In the genomic region with DNA sequence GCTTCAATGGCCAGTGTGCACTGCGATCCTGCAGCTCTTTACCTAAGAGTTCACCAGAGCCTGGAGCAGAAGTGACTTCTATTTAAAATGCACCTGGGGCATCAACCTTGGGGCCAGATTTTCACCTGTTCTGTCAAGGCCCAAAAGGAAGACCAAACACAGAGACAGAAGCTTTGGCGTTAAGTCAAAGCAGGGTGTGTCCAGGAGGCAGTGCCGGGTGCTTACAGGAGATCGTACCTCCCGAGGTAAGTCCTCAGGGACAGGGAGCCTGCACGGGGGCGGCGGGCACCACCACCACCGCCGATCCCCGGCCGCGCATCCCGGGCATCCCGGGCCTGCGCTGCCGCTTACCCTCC, we compare ENCODE assay signal across 8 mouse cellular contexts. TPM values are rescaled to one million over a fixed set of nuclear protein-coding genes. Genes with fewer than 3 reads are reported as not detected.
DNase-seq lines count a peak whose midpoint lies in the region; ATAC-seq and TF ChIP-seq lines count a peak whose summit lies in the region.

No protein-coding gene starts in this region.

- ATAC-seq in cerebellum, adult (ENCODE audit: insufficient number of reproducible peaks, low FRiP score, low TSS enrichment), result peak; percentile 42
- no peak for ATAC-seq in megakaryocyte, adult 5-6 weeks (ENCODE audit: poor library complexity, severe bottlenecking)
- ATAC-seq in intestine, postnatal 0 days, result peak; percentile 16; the same call in 1 of the 2 replicates
- ATAC-seq in neural tube, embryonic 14.5 days (ENCODE audit: low read depth), result peak; percentile 62; the same call in 1 of the 2 replicates

- H3K27me3 ChIP-seq in megakaryocyte, embryonic 14.5 days (replicated peaks), result peaks cover 4% of the 10 kb centered on the region
- H3K27me3 ChIP-seq in intestine, postnatal 0 days (replicated peaks; ENCODE audit: control insufficient read depth, insufficient read depth, low read length), result no peaks in the 10 kb centered on the region
- 0 out of 2 replicates have a peak, but pooled peaks cover 3% of the 10 kb centered on the region for H3K27me3 ChIP-seq in neural tube, embryonic 14.5 days (ENCODE audit: control insufficient read depth, insufficient read depth, low read length)

- H3K9me3 ChIP-seq in megakaryocyte, embryonic 14.5 days, result no peaks in the 10 kb centered on the region
- H3K9me3 ChIP-seq in intestine, postnatal 0 days (ENCODE audit: control insufficient read depth), result no peaks in the 10 kb centered on the region
- H3K9me3 ChIP-seq in neural tube, embryonic 14.5 days (ENCODE audit: control insufficient read depth, low read length), result no peaks in the 10 kb centered on the region

- H3K36me3 ChIP-seq in megakaryocyte, embryonic 14.5 days (replicated peaks; ENCODE audit: low read length), result peaks cover 20% of the 10 kb centered on the region
- H3K36me3 ChIP-seq in intestine, postnatal 0 days (ENCODE audit: control insufficient read depth, insufficient read depth), result no peaks in the 10 kb centered on the region
- H3K36me3 ChIP-seq in neural tube, embryonic 14.5 days (ENCODE audit: control insufficient read depth, insufficient read depth, low read length), result no peaks in the 10 kb centered on the region

- H3K4me1 ChIP-seq in megakaryocyte, embryonic 14.5 days, result peaks cover 49% of the 10 kb centered on the region
- 0 out of 2 replicates have a peak, but pooled peaks cover 20% of the 10 kb centered on the region for H3K4me1 ChIP-seq in intestine, postnatal 0 days (replicated peaks; ENCODE audit: control insufficient read depth, insufficient read depth, low read length)
- peaks cover 19% of the 10 kb centered on the region; the same call in 1 of the 2 replicates for H3K4me1 ChIP-seq in neural tube, embryonic 14.5 days (ENCODE audit: control insufficient read depth, insufficient read depth, low read length)

- WGBS in intestine, postnatal 0 days, result under 1% methylated on average over 17 of the region's 17 CpGs
- WGBS in neural tube, embryonic 14.5 days, result 1% methylated on average over 17 of the region's 17 CpGs

- H3K27ac ChIP-seq in intestine, postnatal 0 days (ENCODE audit: low read depth, low read length), result peak overlapping the region; percentile 90
- peak overlapping the region; percentile 95 for H3K27ac ChIP-seq in neural tube, embryonic 14.5 days (ENCODE audit: low read depth, low read length)

- peak overlapping the region; percentile 76 for H3K4me2 ChIP-seq in intestine, postnatal 0 days (replicated peaks; ENCODE audit: low read depth)
- peak overlapping the region; percentile 76 for H3K4me2 ChIP-seq in neural tube, embryonic 14.5 days (ENCODE audit: low read depth, low read length)

- DNase-seq in cerebellum, adult 11 months, result no peak
- no peak for DNase-seq in urinary bladder, postnatal 25 days (ENCODE audit: low spot score)
- no peak for DNase-seq in ovary, postnatal 14 days (ENCODE audit: low spot score)

- H3K4me3 ChIP-seq in megakaryocyte, embryonic 14.5 days (replicated peaks), result peak overlapping the region; percentile 97
- peak overlapping the region; percentile 82 for H3K4me3 ChIP-seq in intestine, postnatal 0 days (ENCODE audit: low read depth, low read length)
- H3K4me3 ChIP-seq in neural tube, embryonic 14.5 days (ENCODE audit: low read depth, low read length), result peak overlapping the region; percentile 81

- peak overlapping the region; percentile 90 for H3K9ac ChIP-seq in intestine, postnatal 0 days (ENCODE audit: low read depth, low read length)
- peak overlapping the region; percentile 84 for H3K9ac ChIP-seq in neural tube, embryonic 14.5 days (replicated peaks; ENCODE audit: low read depth, low read length)

- no peak for TF ChIP-seq CTCF in intestine, postnatal 0 days (IDR thresholded peaks at IDR 0.05; ENCODE audit: low read depth)

RNA-seq across cellular contexts. Expression of a gene that starts 0.5 kb away (rescaled TPM):
- 2.3 and 27.8 TPM in 2 replicates for polyA plus RNA-seq in megakaryocyte, embryonic 14.5 days (2012; ENCODE audit: insufficient read depth, low replicate concordance)
- 36.1 and 50.7 TPM in 2 replicates for total RNA-seq in megakaryocyte, adult 5-6 weeks (2015)
- 41.5 and 43.3 TPM in 2 replicates for total RNA-seq in megakaryocyte, adult 5-6 weeks (2017)
- 99.6 and 108 TPM in 2 replicates for polyA plus RNA-seq in intestine, postnatal 0 days (2015; fragmentation: Nextera tagmentation; extraction: Ambion mirVana)
- polyA plus RNA-seq in neural tube, embryonic 14.5 days (2014; fragmentation: Nextera tagmentation; extraction: Ambion mirVana), result 97.9 and 115 TPM in 2 replicates

RNA-seq across cellular contexts. Expression of a gene that starts 47.2 kb away (rescaled TPM):
- 131 and 222 TPM in 2 replicates for polyA plus RNA-seq in megakaryocyte, embryonic 14.5 days (2012; ENCODE audit: insufficient read depth, low replicate concordance)
- total RNA-seq in megakaryocyte, adult 5-6 weeks (2015), result 111 and 137 TPM in 2 replicates
- 111 and 121 TPM in 2 replicates for total RNA-seq in megakaryocyte, adult 5-6 weeks (2017)
- polyA plus RNA-seq in intestine, postnatal 0 days (2015; fragmentation: Nextera tagmentation; extraction: Ambion mirVana), result 63.0 and 71.8 TPM in 2 replicates
- 2.5 and 3.2 TPM in 2 replicates for polyA plus RNA-seq in neural tube, embryonic 14.5 days (2014; fragmentation: Nextera tagmentation; extraction: Ambion mirVana)

RNA-seq across cellular contexts. Expression of a gene that starts 56.4 kb away (rescaled TPM):
- polyA plus RNA-seq in megakaryocyte, embryonic 14.5 days (2012; ENCODE audit: insufficient read depth, low replicate concordance), result 0.25 TPM in 1 of 2 replicates, not detected in the other
- total RNA-seq in megakaryocyte, adult 5-6 weeks (2015), result 15.5 and 17.8 TPM in 2 replicates
- 28.7 and 35.1 TPM in 2 replicates for total RNA-seq in megakaryocyte, adult 5-6 weeks (2017)
- polyA plus RNA-seq in intestine, postnatal 0 days (2015; fragmentation: Nextera tagmentation; extraction: Ambion mirVana), result 0.85 and 1.6 TPM in 2 replicates
- 0.31 and 0.54 TPM in 2 replicates for polyA plus RNA-seq in neural tube, embryonic 14.5 days (2014; fragmentation: Nextera tagmentation; extraction: Ambion mirVana)

RNA-seq across cellular contexts. Expression of a gene that starts 59.3 kb away (rescaled TPM):
- 2.1 and 7.7 TPM in 2 replicates for polyA plus RNA-seq in megakaryocyte, embryonic 14.5 days (2012; ENCODE audit: insufficient read depth, low replicate concordance)
- total RNA-seq in megakaryocyte, adult 5-6 weeks (2015), result 53.1 and 59.7 TPM in 2 replicates
- total RNA-seq in megakaryocyte, adult 5-6 weeks (2017), result 31.8 and 35.9 TPM in 2 replicates
- polyA plus RNA-seq in intestine, postnatal 0 days (2015; fragmentation: Nextera tagmentation; extraction: Ambion mirVana), result 17.8 and 18.9 TPM in 2 replicates
- 9.0 and 10.3 TPM in 2 replicates for polyA plus RNA-seq in neural tube, embryonic 14.5 days (2014; fragmentation: Nextera tagmentation; extraction: Ambion mirVana)

Comparison
In these comparisons a context has a peak if more than half of its experiments do, and no peak if none do; other contexts are left out.
1. RNA of a gene that starts 47.2 kb away (polyA plus RNA-seq): 131 to 222 TPM in megakaryocyte, embryonic 14.5 days and 63.0 to 71.8 TPM in intestine, postnatal 0 days; 2.5 to 3.2 TPM in neural tube, embryonic 14.5 days; every median in the first group is over 10 times any median in the second.
2. Peak in every context shown above with its lines, with median percentiles within 50 percentile points of each other: H3K4me3 ChIP-seq.